Mouse (Mus musculus) E14TG2a.4 (cell line): ENCODE measurements around the gene Cops7a.

Experiments
- H3K27me3 ChIP-seq: 2 replicates; pipeline ENCODE4 v1.6.1; 2014; ENCODE audit warnings: low read length, control low read depth; ENCODE audit not compliant: insufficient read depth
- H3K36me3 ChIP-seq: 2 replicates; pipeline ENCODE4 v1.6.1; 2014; ENCODE audit warnings: low read length, control low read depth; ENCODE audit not compliant: insufficient read depth
- H3K4me1 ChIP-seq: replicated peaks from 2 replicates; pipeline ENCODE4 v1.6.1; 2014; ENCODE audit warnings: low read depth, low read length, control low read depth
- H3K4me3 ChIP-seq: replicated peaks from 2 replicates; pipeline ENCODE4 v1.5.1; 2014; ENCODE audit warnings: mild to moderate bottlenecking, low read length
- H3K9me3 ChIP-seq: 2 replicates; pipeline ENCODE4 v1.6.1; 2014; ENCODE audit warnings: low read length, control low read depth
- CTCF ChIP-seq: conservative IDR thresholded peaks from 2 replicates; pipeline ENCODE4 v1.5.1; 2014; ENCODE audit warnings: low read length
- NANOG ChIP-seq: IDR thresholded peaks from 2 replicates; pipeline ENCODE4 v1.6.1; 2014; ENCODE audit warnings: borderline replicate concordance, low read length, mixed read lengths
- POU5F1 ChIP-seq: IDR thresholded peaks from 2 replicates; pipeline ENCODE4 v1.6.1; 2014; ENCODE audit warnings: low read length, borderline replicate concordance

Cops7a gene

GRCm38 (mm10) chr6:124965088-124965719 is at the start of gene Cops7a:
Gene Cops7a (minus strand): TSS chr6:124965538.
- peaks cover 52% of the 10 kb centered on the region for H3K4me1 ChIP-seq
- H3K36me3 ChIP-seq = peaks cover 55% of the 10 kb centered on the region

GRCm38 (mm10) chr6:125009181-125010073 is 44.1 kb upstream of the Cops7a start:
- Histone ChIP-seq H3K4me1 (peaks cover 60% of the 10 kb centered on the region), H3K36me3 (peaks cover 45% of the 10 kb centered on the region), H3K4me3 (peak overlapping the region; percentile 87), H3K9me3 (no peaks in the 10 kb centered on the region), H3K27me3 (no peaks in the 10 kb centered on the region)
- TF ChIP-seq POU5F1 = no peak
- TF ChIP-seq CTCF = no peak
- TF ChIP-seq NANOG = no peak

More at GRCm38 (mm10) chr6:124965088-124965719, at the start of gene Cops7a:
- no peaks in the 10 kb centered on the region for H3K27me3 ChIP-seq
- TF ChIP-seq POU5F1 = no peak
- no peak for TF ChIP-seq CTCF
- no peak for TF ChIP-seq NANOG
- H3K9me3 ChIP-seq = peaks cover 5% of the 10 kb centered on the region; the same call in 1 of the 2 replicates
- peak within 1 kb of the TSS; percentile 92 for H3K4me3 ChIP-seq

- TF ChIP-seq NANOG (no peak), POU5F1 (no peak), CTCF (no peak)
- H3K9me3 ChIP-seq = no peaks in the 10 kb centered on the region
- peaks cover 65% of the 10 kb centered on the region for H3K4me1 ChIP-seq
- peak within 1 kb of the TSS; percentile 87 for H3K4me3 ChIP-seq
- H3K36me3 ChIP-seq = peaks cover 42% of the 10 kb centered on the region
- no peaks in the 10 kb centered on the region for H3K27me3 ChIP-seq
These were observed 43.6 kb upstream of the Cops7a start, which contains the start of gene Zfp384 for GRCm38 (mm10) chr6:125009129-125009180. Gene Zfp384 (plus strand): TSS chr6:125009145.

GRCm38 (mm10) chr6:125008586-125009128 is 43.3 kb upstream of the Cops7a start:
- TF ChIP-seq POU5F1 = peak; percentile 99
- no peak for TF ChIP-seq NANOG
- no peak for TF ChIP-seq CTCF
- Histone ChIP-seq H3K4me3 (peak overlapping the region; percentile 87), H3K4me1 (peaks cover 68% of the 10 kb centered on the region), H3K9me3 (no peaks in the 10 kb centered on the region), H3K36me3 (peaks cover 39% of the 10 kb centered on the region), H3K27me3 (0 out of 2 replicates have a peak, but pooled peaks cover under 1% of the 10 kb centered on the region)

GRCm38 (mm10) chr6:125008060-125008459 is 42.7 kb upstream of the Cops7a start:
- TF ChIP-seq POU5F1 (no peak), NANOG (no peak), CTCF (no peak)
- H3K27me3 ChIP-seq = 0 out of 2 replicates have a peak, but pooled peaks cover 6% of the 10 kb centered on the region
- H3K4me1 ChIP-seq = peaks cover 74% of the 10 kb centered on the region
- peaks cover 34% of the 10 kb centered on the region for H3K36me3 ChIP-seq
- H3K9me3 ChIP-seq = no peaks in the 10 kb centered on the region
- H3K4me3 ChIP-seq = peak overlapping the region; percentile 87

- H3K9me3 ChIP-seq = no peaks in the 10 kb centered on the region
- peaks cover 12% of the 10 kb centered on the region for H3K27me3 ChIP-seq
- peaks cover 31% of the 10 kb centered on the region for H3K36me3 ChIP-seq
- H3K4me3 ChIP-seq = no peak overlapping the region
- TF ChIP-seq CTCF (no peak), POU5F1 (no peak), NANOG (no peak)
- peaks cover 71% of the 10 kb centered on the region for H3K4me1 ChIP-seq
These were observed 39.7 kb upstream of the Cops7a start for GRCm38 (mm10) chr6:125005086-125005485.

- Histone ChIP-seq H3K9me3 (no peaks in the 10 kb centered on the region), H3K36me3 (peaks cover 31% of the 10 kb centered on the region), H3K4me1 (peaks cover 78% of the 10 kb centered on the region), H3K4me3 (0 out of 2 replicates have a peak overlapping the region, but pooled peaks have one; percentile 4), H3K27me3 (peaks cover 19% of the 10 kb centered on the region)
- no peak for TF ChIP-seq POU5F1
These were observed 38.4 kb upstream of the Cops7a start for GRCm38 (mm10) chr6:125003706-125004105.

GRCm38 (mm10) chr6:124999546-124999945 is 34.2 kb upstream of the Cops7a start:
- TF ChIP-seq POU5F1 (no peak), NANOG (no peak), CTCF (no peak)
- peaks cover 28% of the 10 kb centered on the region for H3K36me3 ChIP-seq
- peaks cover 83% of the 10 kb centered on the region for H3K4me1 ChIP-seq
- peak overlapping the region; percentile 84 for H3K4me3 ChIP-seq
- no peaks in the 10 kb centered on the region for H3K9me3 ChIP-seq
- H3K27me3 ChIP-seq = peaks cover 60% of the 10 kb centered on the region

- Histone ChIP-seq H3K27me3 (peaks cover 64% of the 10 kb centered on the region), H3K36me3 (peaks cover 28% of the 10 kb centered on the region), H3K4me3 (peak overlapping the region; percentile 84), H3K9me3 (no peaks in the 10 kb centered on the region), H3K4me1 (peaks cover 82% of the 10 kb centered on the region)
- TF ChIP-seq NANOG = no peak
- TF ChIP-seq POU5F1 = no peak
- TF ChIP-seq CTCF = no peak
These were observed 33.8 kb upstream of the Cops7a start for GRCm38 (mm10) chr6:124999091-124999490.
